Mouse (Mus musculus) spleen, postnatal 14 days (tissue): ENCODE data around the gene Zp2.

ENCODE experiments used
- DNase-seq, 2 experiments: peaks; one replicate each; pipeline ENCODE4 v3.0.0; 2021 to 2022; ENCODE audit warnings: low spot score in 2 of 2

Zp2 gene

DNA sequence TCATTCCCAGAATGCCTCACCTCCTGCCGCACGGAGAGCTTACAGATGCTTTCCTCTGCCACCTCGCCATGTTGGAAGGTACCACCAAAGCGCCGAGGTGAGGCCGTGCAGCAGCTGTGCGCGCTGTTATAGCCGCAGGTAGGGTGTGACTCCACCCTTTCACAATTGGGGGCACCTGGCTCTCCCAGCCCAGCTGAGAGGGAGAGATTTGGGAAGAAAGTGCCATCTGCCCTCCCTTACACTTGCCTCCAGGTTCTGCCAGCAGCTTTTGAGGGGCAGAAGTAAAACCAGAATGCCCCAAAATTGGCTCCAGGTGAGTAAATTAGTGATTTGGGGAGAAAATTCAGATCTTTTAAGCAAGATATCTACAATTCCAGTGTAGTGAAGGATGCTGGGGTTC, at the start of gene Zp2:
Gene Zp2 (minus strand): TSS at position 101 of the 400 bp plus-strand sequence.
- no peak for DNase-seq

DNA sequence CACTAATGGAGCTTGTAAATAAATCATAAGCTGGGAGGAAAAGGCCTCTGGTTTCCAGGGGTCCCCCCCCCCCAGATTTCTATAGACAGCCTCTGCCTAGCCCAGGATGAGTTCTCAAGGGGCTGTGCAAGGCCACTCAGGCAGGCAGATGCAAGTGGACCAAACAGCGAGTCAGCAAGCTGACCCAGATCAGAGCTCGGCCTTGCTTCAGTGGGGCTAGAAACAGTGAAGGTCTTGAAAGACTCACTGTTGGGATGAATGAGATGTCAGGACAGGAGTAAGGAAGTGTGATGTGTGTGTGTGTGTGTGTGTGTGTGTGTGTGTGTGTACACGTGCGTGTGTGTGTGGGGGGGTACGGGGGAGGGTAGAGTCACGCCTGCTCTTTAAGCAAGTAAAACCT, 47.7 kb upstream of the Zp2 start:
- DNase-seq = no peak

DNA sequence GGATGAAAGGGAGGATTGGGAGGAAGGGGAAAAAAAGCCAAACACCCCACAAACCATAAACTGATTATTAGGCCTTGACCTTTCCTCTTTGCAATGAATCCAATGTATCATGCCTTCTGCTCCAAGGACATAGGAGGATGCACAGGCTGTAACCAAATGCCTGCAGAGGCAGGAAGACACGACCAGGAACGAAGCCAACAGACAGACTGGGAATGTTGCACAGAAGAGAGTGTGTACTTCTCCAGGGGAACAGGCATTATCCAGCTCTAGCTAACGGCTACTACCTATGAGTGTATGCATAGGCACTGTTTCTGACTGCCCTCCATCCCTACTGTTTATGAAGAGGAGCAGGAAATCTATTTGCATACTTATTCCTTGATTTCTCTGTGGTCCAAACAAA, 47.1 kb upstream of the Zp2 start:
- no peak for DNase-seq

DNA sequence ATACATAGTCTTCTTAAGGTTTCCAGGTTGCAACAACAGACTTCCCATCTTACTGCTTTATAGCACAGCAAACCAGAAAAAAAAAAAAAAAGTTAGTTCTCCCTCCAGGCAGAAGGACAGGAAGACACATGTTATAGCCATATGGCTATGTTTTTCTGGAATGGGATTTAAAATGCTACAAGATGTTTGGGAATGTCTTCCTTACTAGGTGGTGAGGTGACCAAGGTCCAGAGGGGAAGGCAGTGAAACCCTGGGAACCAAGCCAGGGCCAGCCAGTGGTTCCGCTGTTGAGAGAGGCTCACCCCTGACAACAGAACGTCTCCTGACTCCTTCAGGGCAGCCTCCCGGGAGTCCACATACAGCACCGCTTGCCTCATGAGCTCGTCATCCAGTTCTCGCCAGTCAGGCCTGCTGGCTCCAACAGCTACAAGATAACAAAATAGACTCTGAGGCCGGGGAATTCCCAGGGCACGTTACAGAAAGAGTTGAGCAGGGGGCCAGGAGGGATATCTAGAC, 45.1 kb upstream of the Zp2 start:
- DNase-seq = no peak

DNA sequence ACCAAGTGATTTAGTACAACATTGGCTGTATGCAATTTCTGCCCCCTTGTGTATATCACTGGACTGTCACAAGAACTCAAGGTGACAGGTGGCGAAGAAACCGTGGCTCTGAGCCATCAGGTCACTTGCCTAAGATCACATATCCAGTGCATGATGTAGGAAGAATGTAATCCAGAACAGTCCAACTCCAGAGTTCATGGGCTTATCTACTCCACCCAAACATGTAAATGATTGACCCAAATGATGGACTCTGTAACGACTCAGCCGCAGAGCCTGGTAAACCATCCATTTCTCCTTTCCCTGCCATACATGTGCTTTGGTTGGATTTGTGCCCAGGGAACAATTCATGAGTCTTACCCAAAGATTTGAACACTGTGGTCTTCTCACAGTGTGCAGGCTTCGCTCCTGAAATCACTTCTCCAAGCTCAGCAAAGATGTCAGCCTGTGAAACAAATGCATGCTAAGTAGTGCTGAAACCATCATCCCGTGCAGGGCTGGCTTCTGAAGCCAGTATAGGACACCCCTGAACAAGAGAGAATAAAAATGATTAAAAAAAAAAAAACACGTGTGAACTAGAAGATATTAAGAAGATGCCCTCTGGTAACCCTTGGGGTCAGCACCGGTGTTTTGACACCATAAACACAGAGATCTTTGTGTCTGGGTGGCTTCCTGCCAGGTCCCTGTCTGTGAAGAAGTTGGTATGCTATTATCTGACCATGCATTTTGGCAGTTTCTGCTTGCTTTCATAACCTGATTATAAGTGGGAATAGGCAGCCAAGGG, 44.5 kb upstream of the Zp2 start:
- DNase-seq = no peak

DNA sequence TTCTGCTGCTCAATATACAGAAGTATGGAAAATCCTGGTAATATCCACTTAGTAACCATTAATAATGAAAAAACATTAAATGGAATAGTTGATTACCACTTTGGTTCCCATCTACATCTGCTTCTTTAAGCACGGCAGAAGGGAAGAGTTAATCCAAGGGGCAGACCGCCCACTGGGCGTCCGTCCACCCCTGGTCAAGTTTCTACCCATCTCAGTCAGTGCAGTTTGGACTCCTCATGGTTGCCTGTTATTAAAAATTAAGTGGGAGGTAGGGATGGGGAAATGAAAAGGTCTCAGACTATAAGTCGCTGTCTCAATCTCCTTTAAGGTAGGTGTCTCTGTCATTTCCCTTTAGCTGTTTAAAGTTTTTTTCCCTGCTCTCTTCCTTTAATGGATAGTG, 43.9 kb upstream of the Zp2 start:
- DNase-seq = no peak

DNA sequence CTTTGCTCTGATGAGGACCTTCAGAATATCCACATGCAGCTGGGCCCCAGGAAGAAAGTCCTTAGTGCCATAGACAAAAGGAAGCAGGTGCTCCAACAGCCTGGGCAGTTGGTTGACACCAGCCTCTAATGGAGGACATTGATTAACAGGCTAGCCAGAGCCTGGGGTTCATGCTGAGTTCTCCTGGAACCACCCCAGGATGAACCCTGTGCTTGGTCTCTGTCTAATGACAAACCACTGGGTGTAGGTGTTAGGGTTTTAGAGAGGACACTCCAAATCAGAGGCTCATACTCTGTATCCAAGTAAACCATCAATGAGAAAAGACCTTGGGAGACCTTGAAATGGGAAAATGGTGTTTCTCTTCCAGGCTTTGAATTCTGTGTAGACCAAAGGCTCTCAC, 37.8 kb upstream of the Zp2 start:
- no peak for DNase-seq

DNA sequence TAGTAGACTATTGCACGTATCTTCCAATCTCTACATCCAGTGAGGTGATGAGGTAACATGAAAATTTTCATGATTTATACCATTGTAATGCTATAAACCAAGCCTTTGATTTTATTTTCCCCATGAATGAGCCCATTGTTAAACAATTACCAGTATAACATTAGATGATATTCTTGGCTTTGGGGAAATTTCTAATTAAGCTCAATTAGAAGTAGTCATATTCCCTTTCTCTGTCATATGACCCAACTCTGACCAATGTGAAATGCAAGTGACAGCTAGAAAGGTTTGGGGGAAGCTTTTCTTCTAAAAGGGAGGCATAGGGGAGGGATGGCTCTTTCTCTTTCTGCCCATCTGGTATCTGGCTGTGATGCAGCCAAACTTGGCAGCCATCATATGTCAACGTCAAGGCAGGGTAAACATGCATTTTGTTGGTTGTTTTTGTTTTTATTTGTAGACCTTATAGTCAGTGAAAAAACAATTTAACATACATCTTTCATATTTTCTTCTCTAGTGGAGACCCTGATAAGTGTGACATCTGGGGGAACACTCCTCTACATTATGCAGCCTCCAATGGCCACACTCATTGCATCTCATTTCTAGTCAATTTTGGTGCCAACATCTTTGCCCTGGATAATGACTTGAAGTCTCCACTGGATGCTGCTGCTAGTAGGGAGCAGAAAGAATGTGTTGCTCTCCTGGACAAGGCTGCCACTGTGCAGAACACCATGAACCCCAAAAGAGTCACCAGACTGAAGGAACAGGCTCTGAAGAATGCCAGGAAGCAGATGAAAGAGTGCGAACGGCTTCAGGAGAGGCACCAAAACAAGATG, 36.5 kb upstream of the Zp2 start:
- no peak for DNase-seq

DNA sequence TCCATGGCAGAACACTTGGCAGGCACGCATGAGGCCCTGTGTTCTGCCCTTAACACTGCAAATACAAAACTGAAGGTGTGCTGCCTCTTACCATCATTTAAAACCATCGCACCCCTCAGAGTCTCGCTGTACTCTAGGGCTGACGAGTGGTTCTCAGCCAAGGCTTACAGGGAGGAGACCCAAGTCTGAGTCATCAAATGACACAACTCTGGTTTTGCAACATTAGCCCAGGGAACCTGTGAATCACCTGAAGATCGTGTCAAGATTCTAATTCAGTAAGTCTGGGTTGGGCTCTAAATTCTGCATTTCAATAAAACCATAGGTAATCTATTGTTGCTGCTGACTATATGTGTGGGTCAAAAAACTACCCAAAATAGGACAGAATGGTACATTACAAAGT, 35.5 kb upstream of the Zp2 start:
- DNase-seq = no peak

DNA sequence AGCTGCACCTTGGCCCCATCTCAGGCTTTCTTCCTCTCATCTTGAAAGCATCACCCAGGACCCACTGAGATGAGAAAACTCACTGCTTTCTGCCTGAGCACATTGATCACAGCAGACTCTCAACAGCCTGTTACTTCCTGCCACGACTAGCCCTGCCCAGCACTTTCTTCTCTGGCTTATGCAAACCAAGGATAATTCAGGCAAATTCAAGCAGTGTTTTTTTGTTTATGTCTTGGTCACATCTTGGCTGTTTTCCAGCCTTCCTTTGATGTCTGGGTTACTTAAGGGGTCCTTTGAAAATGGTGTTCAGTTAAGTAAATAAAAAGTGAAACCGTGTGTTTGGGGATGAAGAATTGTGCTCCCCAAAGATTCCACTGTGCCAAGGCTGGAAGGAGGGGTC, 33.8 kb upstream of the Zp2 start:
- DNase-seq = no peak

DNA sequence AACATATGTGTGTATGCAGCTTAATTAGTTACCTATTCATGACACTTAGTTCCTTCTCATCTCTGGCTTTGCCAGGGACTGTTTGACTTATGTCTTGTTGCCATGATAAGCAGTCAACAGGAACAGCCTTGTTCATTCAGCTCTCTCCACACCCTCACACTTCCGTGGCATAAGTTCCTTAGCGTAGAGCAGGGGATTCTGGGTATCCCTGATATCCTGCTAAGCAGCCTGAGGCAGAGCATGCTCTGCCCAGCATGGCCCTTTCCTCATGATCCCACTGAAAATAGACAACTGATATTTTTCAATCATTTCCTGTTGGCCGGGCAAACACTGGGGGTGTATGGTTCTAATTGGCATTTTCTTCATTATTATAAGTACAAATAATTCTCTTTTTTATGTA, 32.5 kb upstream of the Zp2 start:
- DNase-seq = no peak

DNA sequence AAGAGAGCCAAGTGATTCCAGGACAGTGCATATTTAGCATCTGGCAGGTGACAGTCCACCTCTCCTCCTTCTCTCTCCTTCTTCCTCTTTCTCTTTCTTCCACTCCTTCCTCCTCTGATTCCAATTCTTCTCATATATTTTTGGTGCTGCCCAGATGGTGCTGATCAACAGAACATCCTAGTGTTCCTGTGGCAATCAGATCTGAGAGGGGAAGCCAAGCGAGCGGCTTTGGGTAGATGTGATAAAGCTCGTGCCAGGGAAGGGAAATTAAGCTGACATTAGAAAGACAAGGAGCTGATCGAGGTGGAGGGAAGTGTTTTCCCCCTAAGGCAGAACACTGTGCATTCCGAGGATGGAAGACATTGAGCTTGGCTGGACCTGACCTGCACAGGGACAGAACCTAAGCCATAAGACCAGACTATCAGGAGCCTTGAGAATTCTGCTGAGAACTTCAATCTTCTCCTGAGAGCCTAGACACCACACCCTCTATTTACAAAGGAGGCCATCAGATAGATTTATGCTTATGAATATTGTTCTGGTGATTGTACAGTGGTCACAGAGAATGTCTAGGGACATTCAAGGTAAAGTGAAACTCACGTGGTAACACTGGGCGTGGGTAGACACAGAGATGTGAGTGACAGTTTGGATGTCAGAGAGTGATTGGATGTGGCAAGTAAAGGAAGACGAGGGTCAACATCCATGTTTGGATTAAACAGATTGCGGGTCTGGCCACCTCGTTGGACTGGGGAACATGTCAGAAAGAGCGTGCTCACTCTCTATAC, 29.8 kb upstream of the Zp2 start:
- no peak for DNase-seq

DNA sequence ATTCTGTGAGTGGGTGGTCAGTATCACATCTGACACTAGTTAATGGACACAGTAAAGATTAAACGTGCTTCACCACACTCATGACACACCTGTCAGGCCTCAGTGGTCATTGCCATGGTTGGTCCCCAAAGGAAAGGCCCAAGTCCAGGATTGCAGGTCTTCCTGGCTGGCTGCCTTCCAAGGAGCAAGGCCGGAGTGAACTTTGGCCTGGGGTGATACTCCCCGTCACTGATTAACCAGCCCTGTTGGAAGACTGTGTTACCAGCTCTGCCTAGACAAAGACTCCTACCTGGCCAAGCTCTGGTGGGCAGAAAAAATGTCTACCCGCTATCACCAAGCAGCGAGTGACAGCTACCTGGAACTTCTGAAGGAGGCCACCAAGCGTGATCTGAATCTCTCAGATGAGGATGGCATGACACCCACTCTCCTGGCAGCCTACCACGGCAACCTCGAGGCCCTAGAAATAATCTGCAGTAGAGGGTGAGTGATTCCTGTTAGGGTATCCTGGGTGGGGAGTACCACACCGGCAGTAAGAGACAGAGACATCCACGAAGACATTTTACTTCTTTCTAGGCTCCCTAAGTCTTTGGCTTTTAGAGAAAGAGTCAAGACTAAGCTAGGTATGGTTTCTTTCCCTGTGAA, 28.6 kb upstream of the Zp2 start, which contains the start of gene Anks4b:
Gene Anks4b (plus strand): TSS at position 256 of the 642 bp plus-strand sequence.
- DNase-seq = no peak

DNA sequence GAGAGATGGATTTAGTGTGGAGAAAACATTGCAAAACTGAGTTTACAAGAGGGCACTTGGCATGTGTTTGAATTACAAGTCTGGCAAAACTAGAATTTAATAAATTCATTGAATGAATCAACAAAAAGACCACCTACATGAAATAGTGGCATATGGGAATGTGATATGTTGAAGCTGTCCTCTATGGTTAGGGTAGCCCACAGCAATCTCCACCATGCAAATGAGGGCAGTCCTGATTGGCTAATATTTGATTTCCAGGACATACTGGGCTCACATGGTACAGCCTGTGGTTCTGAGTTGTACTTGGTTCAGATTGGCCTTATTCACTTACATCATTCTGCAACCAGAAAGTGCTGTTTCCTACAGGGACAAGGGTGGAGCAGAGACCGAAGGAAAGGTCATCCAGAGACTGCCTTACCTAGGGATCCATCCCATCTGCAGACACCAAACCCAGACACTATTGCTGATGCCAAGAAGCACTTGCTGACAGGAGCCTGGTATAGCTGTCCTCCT, 27.2 kb upstream of the Zp2 start:
- DNase-seq = no peak

DNA sequence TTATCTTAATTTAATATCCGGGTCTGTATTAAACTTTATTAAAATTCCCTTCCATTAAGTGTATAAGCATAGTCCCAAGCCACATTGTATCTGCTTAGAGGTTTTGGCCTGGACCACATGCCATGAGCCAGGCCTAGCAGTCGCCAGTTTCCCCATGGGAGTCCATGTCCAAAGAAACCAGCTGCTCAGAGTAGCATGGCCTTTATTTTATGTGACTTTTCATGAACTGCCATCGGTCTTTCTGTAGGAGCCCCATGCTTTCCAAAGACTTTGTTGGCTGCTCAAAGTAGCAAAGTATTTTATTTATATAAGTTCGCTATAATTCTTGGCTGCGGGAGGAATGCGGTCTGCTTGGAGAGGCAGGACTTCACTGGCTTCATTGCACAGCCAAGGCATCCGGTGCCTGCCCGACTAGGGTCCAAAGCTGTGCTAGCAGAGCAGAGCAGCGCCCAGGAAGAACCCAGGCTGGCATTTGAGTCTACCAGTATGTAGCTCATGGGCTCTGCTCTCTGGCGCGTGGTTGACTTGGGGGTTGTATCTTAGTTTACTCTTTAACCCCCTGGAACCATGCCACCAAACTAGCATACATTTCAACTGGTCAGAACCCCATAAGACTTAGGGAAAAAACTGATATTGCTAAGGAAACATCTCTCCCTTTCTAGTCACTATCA, 18.6 kb upstream of the Zp2 start:
- no peak for DNase-seq

DNA sequence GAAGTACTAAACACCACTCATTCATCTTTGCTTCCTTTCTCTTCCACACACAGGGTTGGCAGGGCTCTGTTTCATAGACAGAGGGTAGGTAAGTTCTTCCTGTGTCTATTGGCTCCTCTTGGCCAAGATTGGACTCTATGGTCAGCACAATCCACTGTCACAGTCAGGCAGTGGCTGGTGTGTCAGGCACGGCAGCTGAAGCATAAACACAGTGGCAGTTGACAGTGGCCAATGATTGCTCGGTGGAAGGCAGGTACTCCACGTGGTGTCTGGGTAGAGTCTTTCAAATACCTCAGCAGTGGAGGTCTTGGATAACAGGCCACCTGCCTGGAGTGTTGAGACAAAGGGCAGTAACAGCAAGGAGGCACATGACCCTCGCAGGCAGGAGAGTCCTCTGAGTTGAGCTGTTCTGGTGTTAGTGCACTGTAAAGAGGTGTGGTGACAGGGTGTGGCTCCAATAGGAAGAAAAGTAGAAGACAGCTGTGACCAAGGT, 13.1 kb upstream of the Zp2 start:
- DNase-seq = no peak

DNA sequence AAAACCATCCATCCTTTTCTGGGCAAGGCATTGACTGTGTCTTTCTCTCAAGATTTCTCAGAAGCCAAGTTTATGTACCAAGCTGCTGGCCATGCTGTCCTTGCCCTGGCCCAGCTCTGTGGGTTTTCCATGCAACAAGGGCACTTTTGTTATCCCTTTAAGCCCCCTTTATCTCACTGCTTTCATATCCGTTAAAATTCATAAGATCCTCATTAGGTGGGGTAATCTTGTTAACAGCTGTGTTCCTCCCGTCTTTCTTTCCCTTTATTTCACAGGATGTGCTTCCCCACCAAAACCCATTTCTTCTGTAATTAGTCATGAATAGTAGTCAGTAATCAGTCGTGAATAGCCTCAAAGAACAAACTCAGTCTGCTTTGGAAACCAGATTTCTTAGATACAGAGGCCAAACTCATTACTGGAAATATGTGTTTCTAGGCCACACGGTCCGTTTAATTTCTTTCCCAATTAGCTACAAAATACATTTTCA, 12.5 kb upstream of the Zp2 start:
- no peak for DNase-seq

DNA sequence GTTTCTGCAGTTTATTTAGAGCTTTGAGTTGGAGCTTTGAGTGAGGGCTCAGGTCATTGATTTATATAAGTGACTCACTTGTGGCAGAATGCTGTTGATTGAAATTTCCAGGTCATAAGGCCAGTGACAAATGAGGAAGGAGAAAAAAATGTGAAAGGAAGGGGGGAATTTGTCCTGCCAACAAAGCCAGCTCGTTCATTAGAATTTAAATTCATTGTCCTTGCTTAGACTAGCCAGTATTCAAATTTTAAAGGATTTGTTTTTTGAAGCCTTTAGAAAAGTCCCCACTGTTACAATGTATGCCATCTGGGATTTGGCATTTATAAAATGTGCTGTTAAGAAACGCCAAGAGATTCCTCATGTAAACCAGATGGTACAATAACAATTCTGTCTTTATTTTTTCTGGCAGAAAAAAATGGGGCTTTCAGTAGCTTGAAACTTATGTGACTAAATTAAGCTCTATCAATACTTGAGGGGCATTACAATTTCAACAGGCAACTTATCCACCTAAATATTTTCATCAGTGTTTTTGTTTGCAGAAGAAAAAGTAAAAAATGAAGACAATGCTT, 11.8 kb upstream of the Zp2 start:
- DNase-seq = no peak

DNA sequence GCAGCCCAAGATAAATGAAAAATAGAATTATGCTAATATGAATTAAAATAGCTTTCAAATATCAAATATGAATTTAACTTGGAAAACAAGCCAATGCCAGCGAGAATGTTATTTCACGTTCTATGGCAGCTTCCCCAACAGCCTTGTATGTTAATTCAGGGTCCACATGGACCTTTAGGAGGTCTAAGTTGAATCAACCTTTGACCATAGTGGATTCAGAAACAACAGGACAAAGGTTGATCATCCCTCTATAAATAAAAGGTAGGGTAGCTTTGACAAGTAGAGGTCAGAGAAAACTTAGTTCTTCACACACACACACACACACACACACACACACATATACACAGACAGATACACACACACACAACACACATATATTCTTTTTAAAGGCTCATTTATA, 5.8 kb upstream of the Zp2 start:
- no peak for DNase-seq

DNA sequence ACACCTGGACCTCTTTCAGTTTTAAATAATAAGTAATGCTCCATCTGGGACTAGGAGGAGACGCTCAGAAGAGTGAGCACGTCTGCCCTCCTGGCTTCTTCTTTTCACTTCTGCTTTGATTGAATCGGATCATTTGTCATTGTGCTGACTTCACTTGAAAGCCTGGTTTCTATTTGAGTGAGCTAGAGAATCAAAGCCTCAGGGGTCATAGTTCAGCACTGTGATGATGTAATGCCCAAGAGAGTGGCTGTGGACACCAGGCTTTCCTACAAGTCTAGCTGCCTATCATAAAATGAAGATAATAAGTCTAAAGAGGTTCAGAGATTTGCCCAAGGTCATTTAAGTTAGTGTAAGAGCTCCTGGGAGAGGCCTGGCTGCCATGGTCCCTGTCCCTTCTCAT, 5.2 kb upstream of the Zp2 start:
- DNase-seq = no peak
